Mouse (Mus musculus) embryonic fibroblast, embryonic 13.5 days (primary cell): ENCODE data around the gene Usp13. TPM values are rescaled to one million over a fixed set of nuclear protein-coding genes. Genes with fewer than 3 reads are reported as not detected.

ENCODE experiments used
- H3K27ac ChIP-seq: 2 replicates; pipeline ENCODE4 v1.5.1; 2012; ENCODE audit warnings: low read length, control low read depth, inconsistent platforms; ENCODE audit not compliant: insufficient read depth
- H3K4me1 ChIP-seq: 2 replicates; pipeline ENCODE4 v1.6.1; 2011; ENCODE audit warnings: low read length; ENCODE audit not compliant: control insufficient read depth, insufficient read depth
- H3K4me3 ChIP-seq: 2 replicates; pipeline ENCODE4 v1.5.1; 2011; ENCODE audit warnings: mild to moderate bottlenecking, control low read depth, low read length; ENCODE audit not compliant: insufficient read depth
- CTCF ChIP-seq: IDR thresholded peaks from 2 replicates; pipeline ENCODE4 v1.5.1; 2011; ENCODE audit warnings: mild to moderate bottlenecking, control low read depth, low read length, moderate library complexity, borderline replicate concordance; ENCODE audit not compliant: insufficient read depth
- POLR2A ChIP-seq: IDR thresholded peaks from 2 replicates; pipeline ENCODE4 v1.6.1; 2011; ENCODE audit warnings: low read depth, mild to moderate bottlenecking, control low read depth, low read length, moderate library complexity
- polyA plus RNA-seq: library from polyadenylated mRNA; stranded (reverse); fragments of >200 nt; gene quantifications from 2 replicates; pipeline ENCODE4 v1.2.4, GENCODE M21; 2011; ENCODE audit warnings: low read depth; ENCODE audit not compliant: missing spikeins, insufficient read length

Usp13 gene
- 6.5 and 8.9 TPM in 2 replicates for polyA plus RNA-seq

GRCm38 (mm10) chr3:32817357-32818326 lies at the start of gene Usp13:
TSS of gene Usp13 (plus strand) at chr3:32817546.
- Histone ChIP-seq H3K4me1 (no peaks in the 10 kb centered on the region), H3K27ac (peak within 1 kb of the TSS; percentile 71), H3K4me3 (peak within 1 kb of the TSS; percentile 72)
- TF ChIP-seq POLR2A (peak; percentile 66), CTCF (no peak)

DNA sequence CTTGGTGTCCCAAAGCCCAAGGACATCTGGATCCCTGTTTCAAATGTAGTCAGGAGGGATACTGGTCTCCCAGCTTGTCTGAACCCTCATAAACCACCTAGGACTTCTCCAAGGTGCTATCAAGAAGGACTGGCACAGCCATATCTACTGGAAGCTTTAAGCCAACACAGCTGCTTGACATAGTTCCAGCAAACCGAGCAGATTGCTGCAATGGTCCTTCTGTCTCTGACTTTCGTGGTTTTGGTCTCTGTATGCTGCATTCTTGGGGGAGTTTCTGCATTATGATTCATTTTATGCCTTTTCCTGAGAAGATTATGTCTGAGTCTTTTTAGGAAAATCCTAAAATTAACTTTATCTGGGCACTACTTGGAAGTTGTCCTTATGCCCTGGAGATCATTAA lies 46.6 kb upstream of the Usp13 start:
- Histone ChIP-seq H3K27ac (0 out of 2 replicates have a peak overlapping the region, but pooled peaks have one; percentile 39), H3K4me1 (peaks cover 2% of the 10 kb centered on the region), H3K4me3 (no peak overlapping the region)
- TF ChIP-seq CTCF (no peak), POLR2A (no peak)

DNA sequence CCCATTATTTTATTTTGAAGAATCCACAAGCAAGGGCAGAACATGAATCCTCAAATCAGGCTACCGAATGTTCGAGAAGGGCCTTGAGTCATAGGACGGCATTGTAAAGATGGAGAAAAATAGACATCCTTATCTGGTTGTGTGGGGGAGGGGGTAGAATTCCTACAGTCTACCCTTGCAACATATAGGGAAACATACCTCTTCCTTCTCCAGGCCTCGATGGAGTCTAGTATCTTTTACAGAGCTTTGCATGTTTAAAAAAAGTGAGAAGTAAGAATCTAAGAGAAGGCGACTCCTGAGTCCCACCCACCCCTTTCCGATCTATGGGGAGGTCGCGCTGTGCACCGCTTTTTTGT lies 367 bp upstream of the Usp13 start:
- Histone ChIP-seq H3K27ac (no peak overlapping the region), H3K4me3 (peak overlapping the region; percentile 72), H3K4me1 (no peaks in the 10 kb centered on the region)
- TF ChIP-seq POLR2A (no peak), CTCF (no peak)

DNA sequence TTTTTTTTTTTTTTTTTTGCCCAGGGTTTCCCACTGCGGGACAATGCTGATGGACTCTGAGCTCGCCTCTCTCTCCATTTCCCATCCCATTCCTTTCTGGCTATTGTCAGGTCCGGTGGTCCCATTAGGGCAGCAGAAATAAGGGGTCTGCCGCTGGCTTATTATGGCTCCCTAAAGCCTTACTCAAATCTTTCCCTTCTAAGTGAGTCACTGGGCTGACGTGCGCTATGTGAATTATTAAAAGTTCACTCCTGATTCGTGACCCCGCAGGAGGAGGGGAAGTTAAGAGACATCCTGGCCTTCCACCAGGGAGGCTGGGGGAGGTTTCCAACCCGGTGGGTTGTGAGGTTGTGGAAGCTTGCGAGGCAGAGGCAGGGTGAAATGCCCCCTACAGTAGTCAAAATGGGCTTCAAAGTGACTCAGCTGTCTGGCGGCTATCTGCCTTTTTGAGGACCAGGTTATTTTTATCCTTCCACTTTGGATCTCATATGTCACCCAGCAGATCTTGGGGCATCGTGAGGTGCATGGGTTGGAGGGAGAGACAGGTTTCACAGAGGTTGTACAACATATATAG lies 1.1 kb downstream of the Usp13 start:
- Histone ChIP-seq H3K4me3 (peak overlapping the region; percentile 72), H3K27ac (0 out of 2 replicates have a peak overlapping the region, but pooled peaks have one; percentile 1), H3K4me1 (no peaks in the 10 kb centered on the region)
- TF ChIP-seq CTCF: no peak
- no peak for TF ChIP-seq POLR2A

DNA sequence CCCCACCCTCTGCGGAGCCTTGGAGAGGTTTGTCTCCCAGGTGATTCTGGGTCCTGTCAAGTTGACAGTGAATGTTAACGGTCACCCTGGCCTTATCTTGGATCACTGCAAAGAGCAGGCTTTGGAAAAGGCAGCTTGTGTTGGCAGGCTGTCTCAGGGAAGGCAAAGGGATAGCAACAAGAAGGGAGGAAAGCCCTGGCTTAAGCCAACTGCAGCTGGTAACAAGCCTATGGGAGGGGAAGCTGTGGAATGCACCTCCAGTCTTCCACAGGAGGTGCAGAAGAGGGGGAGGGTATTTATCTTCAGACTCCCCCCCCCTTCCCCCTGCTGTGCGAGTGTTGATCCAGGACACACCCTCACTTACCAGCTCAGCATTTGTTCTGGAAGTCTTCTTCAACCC lies 5.3 kb downstream of the Usp13 start:
- H3K4me3 ChIP-seq: no peak overlapping the region
- no peaks in the 10 kb centered on the region for H3K4me1 ChIP-seq
- TF ChIP-seq CTCF (no peak), POLR2A (no peak)
- no peak overlapping the region for H3K27ac ChIP-seq

GRCm38 (mm10) chr3:32824923-32825322 lies 7.6 kb downstream of the Usp13 start:
- no peaks in the 10 kb centered on the region for H3K4me1 ChIP-seq
- TF ChIP-seq CTCF: no peak
- TF ChIP-seq POLR2A: no peak

GRCm38 (mm10) chr3:32825964-32826479 lies 8.7 kb downstream of the Usp13 start:
- Histone ChIP-seq H3K4me1 (no peaks in the 10 kb centered on the region), H3K4me3 (no peak overlapping the region), H3K27ac (no peak overlapping the region)
- TF ChIP-seq CTCF (no peak), POLR2A (no peak)

More at GRCm38 (mm10) chr3:32824923-32825322, 7.6 kb downstream of the Usp13 start:
- Histone ChIP-seq H3K4me3 (no peak overlapping the region), H3K27ac (no peak overlapping the region)

GRCm38 (mm10) chr3:32826701-32827100 lies 9.4 kb downstream of the Usp13 start:
- TF ChIP-seq CTCF (no peak), POLR2A (no peak)
- Histone ChIP-seq H3K4me1 (no peaks in the 10 kb centered on the region), H3K4me3 (no peak overlapping the region), H3K27ac (no peak overlapping the region)

DNA sequence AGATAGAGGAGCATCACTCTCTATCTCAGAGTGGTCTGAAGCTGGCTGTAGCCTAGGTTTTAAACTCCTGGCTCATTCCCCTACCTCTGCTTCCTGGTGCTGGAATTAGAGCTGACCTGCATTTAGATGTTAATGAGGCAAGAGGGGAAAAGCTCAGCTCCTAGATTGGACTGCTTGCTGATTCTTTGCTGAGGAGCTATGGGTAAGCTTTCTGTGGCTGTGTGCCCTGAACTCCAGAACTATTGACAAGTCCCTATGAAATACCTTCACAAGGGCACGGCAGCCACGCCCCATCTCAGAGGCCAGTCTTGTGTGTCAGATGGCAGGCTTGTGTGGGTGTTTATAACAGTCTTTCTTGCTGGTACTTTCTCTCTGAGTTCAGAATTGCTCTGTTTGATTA lies 16.5 kb downstream of the Usp13 start:
- no peak overlapping the region for H3K27ac ChIP-seq
- H3K4me3 ChIP-seq: no peak overlapping the region
- TF ChIP-seq POLR2A (no peak), CTCF (no peak)
- no peaks in the 10 kb centered on the region for H3K4me1 ChIP-seq

GRCm38 (mm10) chr3:32837847-32838246 lies 20.5 kb downstream of the Usp13 start:
- no peak overlapping the region for H3K27ac ChIP-seq
- TF ChIP-seq CTCF (no peak), POLR2A (no peak)
- no peaks in the 10 kb centered on the region for H3K4me1 ChIP-seq
- H3K4me3 ChIP-seq: no peak overlapping the region
